Mouse (Mus musculus) layer of hippocampus, adult 18-20 months (tissue): ENCODE results near the gene Zfp78. TPM values are rescaled to one million over a fixed set of nuclear protein-coding genes. Genes with fewer than 3 reads are reported as not detected.
A peak's percentile ranks its signal among the peaks of the same experiment; 100 is the strongest.

Experiments used
- DNase-seq, 2 experiments: peaks; one replicate each; pipeline ENCODE4 v3.0.0; 2022; ENCODE audit warnings: low spot score in 2 of 2
- total RNA-seq, 2 experiments: library from RNA; stranded (reverse); gene quantifications; 2 replicates each; pipeline ENCODE4 v1.2.3; 2021

The Zfp78 gene
- total RNA-seq, 2 experiments from 2014 or later, result 4.8 to 6.9 TPM

- DNase-seq, result peak; percentile 38 to 72
These were observed 23.9 kb downstream of the Zfp78 start for GRCm38 (mm10) chr7:6386995-6387394.

- DNase-seq, result no peak
These were observed 25.9 kb downstream of the Zfp78 start for GRCm38 (mm10) chr7:6388971-6389370.

GRCm38 (mm10) chr7:6389449-6389848 lies 26.4 kb downstream of the Zfp78 start:
- DNase-seq, result no peak

- peak; percentile 74 to 84 for DNase-seq
These were observed 35.2 kb downstream of the Zfp78 start, which contains the start of gene Smim17 for GRCm38 (mm10) chr7:6397996-6398975. Gene Smim17, plus strand, starts transcription at chr7:6398715.

GRCm38 (mm10) chr7:6410043-6410442 lies 47.0 kb downstream of the Zfp78 start, which contains the start of gene Gm20715:
Gene Gm20715, plus strand, starts transcription at chr7:6410277.
- peak; percentile 25 to 80 for DNase-seq

GRCm38 (mm10) chr7:6414626-6415441 lies 51.8 kb downstream of the Zfp78 start:
- peak; percentile 24 to 38 for DNase-seq

GRCm38 (mm10) chr7:6415442-6415787 lies 52.3 kb downstream of the Zfp78 start:
- no peak for DNase-seq

- peak in 1 of 2 experiments; percentile 46 for DNase-seq
These were observed 56.8 kb downstream of the Zfp78 start for GRCm38 (mm10) chr7:6419894-6420293.

GRCm38 (mm10) chr7:6429381-6429780 lies 66.3 kb downstream of the Zfp78 start:
- no peak for DNase-seq

GRCm38 (mm10) chr7:6430342-6430741 lies 67.3 kb downstream of the Zfp78 start:
- DNase-seq, result peak in 1 of 2 experiments; percentile 29

Other genes with a start within 250 kb of the Zfp78 start
- gene Zfp787, start 207.3 kb upstream of the Zfp78 start, total RNA-seq, result 10 to 100 TPM; 27.5 to 28.5 TPM
- 10 to 100 TPM; 45.8 to 61.9 TPM for gene Zfp444, start 191.1 kb upstream of the Zfp78 start, total RNA-seq
- not detected for gene Galp, start 166.2 kb upstream of the Zfp78 start, total RNA-seq
- not detected for gene Zscan5b, start 141.0 kb upstream of the Zfp78 start, total RNA-seq
- not detected for gene Epp13, start 110.6 kb upstream of the Zfp78 start, total RNA-seq
- 10 to 100 TPM; 17.0 to 19.5 TPM for gene Zfp667, start 76.7 kb upstream of the Zfp78 start, total RNA-seq
- gene Zfp583, start 32.0 kb upstream of the Zfp78 start, total RNA-seq, result 10 to 100 TPM in 1 of 2 experiments, 1 to 10 TPM in 1; 9.8 to 10.1 TPM
- gene Gm3854, start 19.5 kb upstream of the Zfp78 start, total RNA-seq, result 1 to 10 TPM; 6.2 to 6.3 TPM
- 1 to 10 TPM; 7.5 to 8.6 TPM for gene Zfp28, start 20.0 kb downstream of the Zfp78 start, total RNA-seq
- 10 to 100 TPM; 20.3 to 21.6 TPM for gene Smim17, start 35.4 kb downstream of the Zfp78 start, total RNA-seq
- gene Gm20715, start 47.0 kb downstream of the Zfp78 start, total RNA-seq, result under 1 TPM; 0.42 to 0.61 TPM
- gene Olfr1344, start 75.4 kb downstream of the Zfp78 start, total RNA-seq, result 1 to 10 TPM; 1.5 to 1.7 TPM
- gene Olfr1336, start 92.9 kb downstream of the Zfp78 start, total RNA-seq, result under 1 TPM in 1 of 2 experiments, not detected in 1; 0.05 TPM
- not detected for gene Olfr1346, start 103.8 kb downstream of the Zfp78 start, total RNA-seq
- gene Olfr5, start 123.7 kb downstream of the Zfp78 start, total RNA-seq, result not detected
- not detected for gene Olfr1347, start 136.5 kb downstream of the Zfp78 start, total RNA-seq
- not detected for gene Olfr1348, start 145.5 kb downstream of the Zfp78 start, total RNA-seq
- gene Olfr1349, start 159.7 kb downstream of the Zfp78 start, total RNA-seq, result not detected
- not detected for gene Olfr1350, start 201.6 kb downstream of the Zfp78 start, total RNA-seq